Mouse (Mus musculus): ENCODE results near the gene Spryd3.

DNA sequence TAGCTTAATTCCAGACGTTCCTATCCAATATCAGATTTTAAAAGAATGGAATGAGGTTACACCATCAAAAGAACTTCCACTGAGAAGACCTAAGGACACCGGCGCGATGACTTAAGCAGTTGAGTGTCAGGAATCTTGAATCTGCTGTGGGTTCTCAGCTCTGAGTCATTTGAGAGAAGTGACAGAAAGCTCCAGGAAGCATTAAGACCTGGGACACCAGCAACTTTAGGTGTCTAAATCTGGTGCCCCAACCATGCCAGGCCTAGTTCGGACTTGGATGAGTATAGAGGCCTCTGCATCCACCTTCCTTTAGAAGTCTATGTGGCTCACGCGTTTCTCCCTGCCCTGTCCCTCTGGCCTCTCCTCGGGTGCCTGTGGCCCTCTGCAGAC, 36.3 kb downstream of the Spryd3 start:
- TF ChIP-seq CTCF (IDR thresholded peaks at IDR 0.05; ENCODE audit: insufficient read depth, low read length) (no peak), POLR2A (IDR thresholded peaks at IDR 0.05; ENCODE audit: borderline replicate concordance, extremely low read depth, low read depth, low read length) (no peak)
